Mouse (Mus musculus): ENCODE data around the gene Acsm2.

Gene Acsm2

DNA sequence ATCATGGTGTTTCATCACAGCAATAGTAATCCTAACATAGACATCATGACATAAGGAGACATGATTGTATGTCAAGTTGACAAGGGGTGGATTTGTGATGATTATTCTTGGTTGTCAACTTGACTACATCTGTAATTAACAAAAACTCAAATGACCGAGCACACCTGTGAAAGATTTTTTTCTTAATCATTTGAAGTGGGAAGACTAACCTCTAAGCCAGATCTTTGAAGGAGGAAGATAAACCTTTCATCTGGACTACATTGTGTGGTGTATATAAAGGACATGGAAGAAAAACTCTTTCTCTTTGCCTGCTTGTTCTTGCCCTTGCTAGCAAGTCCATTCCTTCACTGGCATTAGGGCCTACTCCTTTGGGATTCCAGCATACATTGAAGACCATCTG lies at the start of gene Acsm2:
Gene Acsm2 (plus strand): TSS at position 301 of the 400 bp plus-strand sequence.
- DNase-seq (ENCODE audit: low read depth, low spot score) = no peak

DNA sequence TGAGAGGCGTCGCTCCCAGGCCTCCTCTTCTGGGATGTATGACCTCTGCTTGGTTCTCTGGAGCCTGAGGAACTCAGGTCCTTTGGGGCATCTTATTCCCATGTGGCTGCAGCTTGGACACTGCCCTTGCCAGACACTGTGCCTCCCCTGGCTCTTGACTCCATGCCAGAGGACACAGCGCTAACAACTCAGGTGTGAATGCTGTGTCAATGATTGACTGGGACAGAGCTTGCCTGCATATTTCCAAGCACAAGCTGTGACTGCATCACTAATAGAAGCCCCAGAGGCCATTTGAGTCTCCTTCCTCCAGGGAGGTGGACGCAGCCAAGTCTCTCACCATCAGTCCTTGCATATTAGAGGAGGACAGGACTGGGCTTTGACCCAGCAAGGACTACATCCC lies 43.0 kb upstream of the Acsm2 start:
- no peak for DNase-seq (ENCODE audit: low read depth, low spot score)

DNA sequence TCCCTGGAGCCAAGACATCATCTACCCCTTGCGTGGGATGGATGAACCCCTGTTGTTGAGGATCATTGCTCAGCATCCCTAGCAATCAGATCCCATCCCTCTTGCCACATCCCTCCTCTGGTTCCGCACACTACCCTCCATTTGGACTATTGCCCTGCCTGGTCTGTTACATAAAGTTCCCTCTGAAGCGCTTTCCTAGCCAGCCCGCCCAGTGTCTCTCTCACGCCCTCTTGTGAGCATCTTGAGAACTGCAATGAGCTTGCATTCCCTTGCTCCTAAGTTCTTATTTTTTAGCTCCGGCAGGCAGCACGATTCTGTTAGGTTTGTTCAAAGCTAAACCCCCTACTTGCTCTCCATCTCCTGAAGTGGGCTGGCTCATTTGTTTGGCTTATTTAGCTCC lies 41.1 kb upstream of the Acsm2 start:
- DNase-seq (ENCODE audit: low read depth, low spot score) = no peak

GRCm38 (mm10) chr7:119515492-119516271 lies 38.5 kb upstream of the Acsm2 start:
- DNase-seq (ENCODE audit: low read depth, low spot score) = peak; percentile 21

- DNase-seq (ENCODE audit: low read depth, low spot score) = no peak
These were observed 37.9 kb upstream of the Acsm2 start for GRCm38 (mm10) chr7:119516272-119516558.

- DNase-seq (ENCODE audit: low read depth, low spot score) = no peak
These were observed 35.0 kb upstream of the Acsm2 start, which contains the start of gene Acsm5 for GRCm38 (mm10) chr7:119519163-119519562. Acsm5 (plus strand) TSS chr7:119519463.

- peak; percentile 22 for DNase-seq (ENCODE audit: low read depth, low spot score)
These were observed 34.5 kb upstream of the Acsm2 start for GRCm38 (mm10) chr7:119519654-119520053.

DNA sequence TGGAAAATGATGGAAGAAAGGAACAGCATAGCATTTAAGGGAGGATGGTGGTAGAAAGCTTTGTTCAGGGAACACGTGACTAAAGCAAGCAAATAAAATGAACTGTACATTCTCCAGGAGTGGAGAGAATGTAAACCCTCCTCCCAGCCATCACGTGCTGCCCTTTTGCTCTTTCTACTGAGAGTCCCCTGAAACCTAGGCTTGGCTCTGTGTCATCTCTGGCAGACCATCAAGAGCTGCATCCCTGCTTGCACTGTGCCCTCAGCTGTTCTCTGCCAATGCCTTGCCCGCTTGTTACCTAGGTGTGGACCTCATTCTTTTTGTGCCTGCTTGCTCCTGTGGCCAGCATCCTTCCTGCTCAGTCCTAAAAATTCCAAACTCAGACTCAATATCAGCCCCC lies 32.3 kb upstream of the Acsm2 start:
- no peak for DNase-seq (ENCODE audit: low read depth, low spot score)

DNA sequence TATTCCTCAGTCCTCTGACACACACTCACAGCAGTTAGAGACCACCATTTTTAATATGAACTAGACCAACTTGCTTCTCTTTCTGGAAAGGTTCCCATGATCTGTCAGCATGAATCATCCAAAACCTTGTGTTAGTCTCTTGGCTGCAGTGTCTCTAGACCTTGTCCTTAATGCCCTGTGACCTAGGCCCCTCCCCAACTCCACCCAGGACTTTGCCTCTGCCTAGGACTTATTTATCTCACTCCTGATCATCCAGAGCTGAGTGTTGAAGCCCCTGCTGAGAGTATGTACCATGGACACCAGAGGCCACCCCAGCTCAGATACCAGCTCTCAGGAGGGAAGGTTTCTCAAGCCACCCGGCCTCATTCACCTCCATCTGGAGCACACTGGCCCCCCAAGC lies 31.8 kb upstream of the Acsm2 start:
- no peak for DNase-seq (ENCODE audit: low read depth, low spot score)

GRCm38 (mm10) chr7:119523389-119523788 lies 30.8 kb upstream of the Acsm2 start, which contains the start of gene Pdilt:
Pdilt (minus strand) TSS chr7:119523489.
- DNase-seq (ENCODE audit: low read depth, low spot score) = no peak

GRCm38 (mm10) chr7:119525881-119526281 lies 28.3 kb upstream of the Acsm2 start:
- DNase-seq (ENCODE audit: low read depth, low spot score) = no peak

GRCm38 (mm10) chr7:119526486-119526885 lies 27.7 kb upstream of the Acsm2 start:
- no peak for DNase-seq (ENCODE audit: low read depth, low spot score)

DNA sequence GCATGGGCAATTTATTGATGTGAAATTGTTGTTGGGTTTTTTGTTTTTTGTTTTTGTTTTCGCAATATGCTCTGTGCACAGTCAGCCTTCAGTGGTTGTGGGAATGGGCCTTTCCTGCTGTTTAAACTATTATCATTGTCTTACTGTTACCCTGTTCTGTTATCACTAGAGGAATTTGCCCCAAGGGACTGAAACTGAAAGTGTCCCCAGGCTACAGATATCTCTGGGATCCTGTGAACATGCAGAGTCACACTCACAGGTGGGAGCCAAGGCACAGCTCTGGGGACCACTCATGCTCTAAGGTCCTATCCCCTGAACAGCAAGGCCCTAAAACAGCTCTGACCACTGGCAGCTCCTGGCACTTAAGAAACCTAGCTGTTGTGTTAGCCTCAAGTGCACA lies 27.0 kb upstream of the Acsm2 start:
- DNase-seq (ENCODE audit: low read depth, low spot score) = no peak

DNA sequence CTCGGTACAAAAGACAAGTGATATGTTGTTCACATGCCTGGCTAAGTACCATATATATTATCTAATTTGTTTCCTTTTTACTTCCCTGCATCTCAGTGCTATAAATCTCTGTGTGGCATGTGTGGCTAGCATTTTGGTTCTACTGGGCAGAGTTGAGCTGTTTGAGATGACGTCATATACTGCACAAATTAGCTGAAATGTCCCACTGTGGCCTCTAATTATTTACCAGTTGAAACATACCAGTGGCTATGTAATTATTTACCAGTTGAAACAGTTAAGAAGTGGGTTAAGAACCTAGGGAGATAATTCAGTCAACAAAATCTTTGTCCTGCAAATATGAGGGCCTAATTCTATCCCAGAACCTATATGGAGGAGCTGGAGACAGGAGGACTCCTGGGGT lies 26.6 kb upstream of the Acsm2 start:
- DNase-seq (ENCODE audit: low read depth, low spot score) = no peak

- DNase-seq (ENCODE audit: low read depth, low spot score) = no peak
These were observed 25.5 kb upstream of the Acsm2 start for GRCm38 (mm10) chr7:119528617-119529016.

- no peak for DNase-seq (ENCODE audit: low read depth, low spot score)
These were observed 21.2 kb upstream of the Acsm2 start for GRCm38 (mm10) chr7:119532924-119533323.

- no peak for DNase-seq (ENCODE audit: low read depth, low spot score)
These were observed 19.8 kb upstream of the Acsm2 start for GRCm38 (mm10) chr7:119534389-119534788.

- DNase-seq (ENCODE audit: low read depth, low spot score) = no peak
These were observed 11.7 kb upstream of the Acsm2 start for GRCm38 (mm10) chr7:119542445-119542844.

DNA sequence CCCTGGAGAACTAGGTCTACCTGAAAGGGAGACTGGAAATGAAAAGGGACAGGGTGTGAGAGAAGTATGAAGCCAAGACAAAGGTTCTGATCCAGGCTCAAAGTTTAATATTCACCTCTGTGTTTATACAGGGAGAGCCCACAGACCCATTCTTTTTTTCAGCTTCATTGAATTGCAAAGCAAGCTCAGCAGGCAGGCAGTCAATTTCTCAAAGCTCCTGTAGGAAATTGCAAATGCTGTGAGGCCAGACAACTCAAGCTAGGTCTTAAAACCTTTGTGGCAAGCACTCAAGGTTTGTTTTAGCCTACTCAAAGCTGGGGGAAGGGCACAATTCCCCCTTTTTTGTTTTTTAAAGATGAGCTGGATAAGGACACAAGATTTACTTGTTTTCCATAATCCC lies 8.6 kb upstream of the Acsm2 start:
- DNase-seq (ENCODE audit: low read depth, low spot score) = no peak

DNA sequence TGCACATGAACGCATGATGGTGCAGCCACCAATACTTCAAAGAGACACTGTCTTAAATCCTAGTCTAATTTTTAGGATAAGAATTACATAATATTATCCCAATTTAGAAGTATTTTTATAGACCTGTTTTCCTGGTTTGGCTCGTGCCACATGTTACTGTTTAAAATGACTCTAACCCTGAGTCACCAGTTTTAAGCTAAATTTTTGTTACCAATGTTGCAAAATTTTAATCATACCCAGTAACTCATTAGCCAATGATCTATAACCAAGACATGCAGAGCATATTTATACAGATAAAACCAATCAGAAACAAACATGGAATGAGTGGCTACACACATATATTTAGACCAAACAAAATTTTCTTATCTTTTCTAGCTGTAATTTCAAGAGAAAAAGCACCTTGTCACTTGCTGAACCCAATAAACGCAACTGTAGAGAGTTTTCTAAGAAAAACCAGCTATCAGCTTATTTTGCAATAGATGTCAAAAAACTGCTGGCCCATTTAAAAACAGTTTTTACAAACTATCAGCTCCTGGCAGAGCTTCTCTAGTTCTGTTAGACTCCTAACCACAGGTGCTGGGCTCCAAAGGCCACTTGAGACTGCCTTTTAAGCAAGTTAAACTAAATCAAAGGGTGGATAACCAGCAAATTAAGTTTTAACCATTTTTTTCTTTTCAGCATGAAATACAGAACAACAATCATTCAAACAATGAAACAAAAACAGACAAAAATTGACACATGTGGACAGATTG lies 3.5 kb upstream of the Acsm2 start:
- no peak for DNase-seq (ENCODE audit: low read depth, low spot score)

DNA sequence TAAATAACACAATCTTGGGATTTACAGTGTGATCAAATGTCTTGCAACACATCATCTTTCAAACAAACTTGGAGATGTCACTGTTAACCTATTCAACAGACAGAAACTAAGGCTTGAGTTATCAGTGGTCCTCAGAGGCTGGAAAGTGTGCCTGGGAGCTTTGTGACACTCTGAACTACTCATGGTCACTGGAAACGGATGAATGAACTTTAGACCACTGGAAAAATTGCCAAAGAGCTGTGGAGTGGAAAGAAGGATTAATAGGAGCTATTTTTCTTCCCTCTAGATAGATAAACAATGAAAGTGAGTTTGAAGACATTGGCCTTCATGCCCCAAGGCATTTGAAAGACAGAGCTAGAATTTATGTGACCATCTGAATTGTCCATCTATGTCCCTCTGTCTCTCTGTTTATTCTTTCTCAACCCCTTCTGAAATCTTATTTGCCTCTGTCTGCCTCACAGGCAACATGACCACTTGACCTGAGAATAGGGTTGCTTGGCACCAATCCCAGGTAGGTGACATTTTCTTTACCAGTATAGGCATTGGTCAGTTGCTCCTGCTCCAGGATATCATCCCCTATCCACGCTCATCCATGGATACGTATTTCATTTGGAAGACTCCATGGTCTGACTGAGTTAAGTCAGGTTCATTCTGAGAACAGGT lies 5.8 kb downstream of the Acsm2 start:
- DNase-seq (ENCODE audit: low read depth, low spot score) = no peak

GRCm38 (mm10) chr7:119560452-119560835 lies 6.3 kb downstream of the Acsm2 start:
- no peak for DNase-seq (ENCODE audit: low read depth, low spot score)

DNA sequence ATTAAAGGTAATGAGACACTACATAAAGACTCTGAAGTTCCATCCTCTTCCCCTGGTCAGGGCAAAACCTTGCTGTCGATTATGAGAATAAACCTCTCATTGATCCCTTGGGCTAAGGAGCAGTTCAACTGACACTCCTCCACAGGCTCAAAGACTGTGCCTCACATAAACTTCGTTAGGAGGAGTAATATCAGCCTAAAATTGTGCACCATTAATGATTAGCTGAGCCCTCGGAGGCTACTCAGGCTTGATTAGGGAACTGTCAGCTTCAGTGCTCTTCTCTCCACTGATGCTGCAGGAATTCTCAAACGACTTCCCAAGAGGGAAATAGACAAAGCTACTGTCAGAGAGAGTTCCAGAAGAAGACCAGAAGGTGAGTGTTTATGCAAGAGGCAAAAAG lies 7.3 kb downstream of the Acsm2 start:
- DNase-seq (ENCODE audit: low read depth, low spot score) = no peak

All from c-Kit-negative CD71-positive TER-119-positive erythroid progenitor cells, embryonic 14.5 days (primary cell).